Comparison of ENCODE assay signal across 9 mouse cellular contexts in genomic region chr1:88275078-88275680, GRCm38 (mm10). TPM values are rescaled to one million over a fixed set of nuclear protein-coding genes. Genes with fewer than 3 reads are reported as not detected.
DNase-seq lines count a peak whose midpoint lies in the region; ATAC-seq and TF ChIP-seq lines count a peak whose summit lies in the region.
"Had no signal": no experiment of that assay in that cellular context is flagged by ENCODE, and none has a peak within 500 bp of the region (broad histone marks: within the 10 kb centered on the region; RNA-seq: fewer than 3 reads in every experiment).

No protein-coding gene starts in this region.

- WGBS in forebrain, embryonic 10.5 days, result 70% methylated on average over 13 of the region's 13 CpGs
- WGBS in forebrain, postnatal 0 days, result 72% methylated on average over 13 of the region's 13 CpGs
- WGBS in liver, embryonic 13.5 days (ENCODE audit: insufficient replicate concordance), result 66% methylated on average over 13 of the region's 13 CpGs

- H3K4me3 ChIP-seq in forebrain, embryonic 10.5 days, result peak overlapping the region; percentile 53; the same call in 1 of the 2 replicates
- no peak overlapping the region for H3K4me3 ChIP-seq in forebrain, postnatal 0 days (ENCODE audit: low read depth, low read length)
- peak overlapping the region; percentile 61 for H3K4me3 ChIP-seq in liver, embryonic 13.5 days (replicated peaks)

- peaks cover 51% of the 10 kb centered on the region for H3K9me3 ChIP-seq in forebrain, embryonic 10.5 days
- H3K9me3 ChIP-seq in forebrain, postnatal 0 days (ENCODE audit: low read length), result no peaks in the 10 kb centered on the region
- no peaks in the 10 kb centered on the region for H3K9me3 ChIP-seq in liver, embryonic 13.5 days (replicated peaks)

- H3K9ac ChIP-seq in forebrain, postnatal 0 days, result no peak overlapping the region
- H3K9ac ChIP-seq in liver, embryonic 13.5 days, result peak overlapping the region; percentile 77

- H3K4me1 ChIP-seq in forebrain, embryonic 10.5 days, result peaks cover 19% of the 10 kb centered on the region
- H3K4me1 ChIP-seq in forebrain, postnatal 0 days (ENCODE audit: insufficient read depth), result peaks cover 18% of the 10 kb centered on the region
- peaks cover 51% of the 10 kb centered on the region for H3K4me1 ChIP-seq in liver, embryonic 13.5 days (replicated peaks)

- TF ChIP-seq CTCF in forebrain, postnatal 0 days (IDR thresholded peaks at IDR 0.05; ENCODE audit: low read depth), result no peak

- no peaks in the 10 kb centered on the region for H3K27me3 ChIP-seq in forebrain, embryonic 10.5 days (ENCODE audit: poor library complexity, severe bottlenecking)
- H3K27me3 ChIP-seq in forebrain, postnatal 0 days (ENCODE audit: insufficient read depth, low read length), result no peaks in the 10 kb centered on the region
- no peaks in the 10 kb centered on the region for H3K27me3 ChIP-seq in liver, embryonic 13.5 days

- peaks cover 57% of the 10 kb centered on the region for H3K36me3 ChIP-seq in forebrain, embryonic 10.5 days (replicated peaks)
- H3K36me3 ChIP-seq in forebrain, postnatal 0 days (ENCODE audit: insufficient read depth), result peaks cover 37% of the 10 kb centered on the region
- peaks cover 51% of the 10 kb centered on the region for H3K36me3 ChIP-seq in liver, embryonic 13.5 days

- no peak for ATAC-seq in forebrain, postnatal 0 days
- ATAC-seq in liver, embryonic 13.5 days (ENCODE audit: low read depth), result no peak

- no peak overlapping the region for H3K27ac ChIP-seq in forebrain, embryonic 10.5 days
- no peak overlapping the region for H3K27ac ChIP-seq in forebrain, postnatal 0 days (ENCODE audit: low read depth, low read length)
- H3K27ac ChIP-seq in liver, embryonic 13.5 days, result no peak overlapping the region

- no peak overlapping the region for H3K4me2 ChIP-seq in forebrain, postnatal 0 days (ENCODE audit: low read depth)
- H3K4me2 ChIP-seq in liver, embryonic 13.5 days, result peak overlapping the region; percentile 60

- DNase-seq in forebrain, embryonic 10.5 days (ENCODE audit: extremely low spot score, low spot score), result no peak
- no peak for DNase-seq in forebrain, postnatal 0 days
- DNase-seq in kidney, postnatal 14 days, result peak; percentile 6
- no peak for DNase-seq in kidney, postnatal 10 days
- DNase-seq in ZHBTc4 (ENCODE audit: low read depth, low spot score), result peak; percentile 7
- no peak for DNase-seq in liver, embryonic 13.5 days
- no peak for DNase-seq in layer of hippocampus, postnatal 10 days (ENCODE audit: low spot score in 2 of 2)
- no peak for DNase-seq in adrenal gland, postnatal 14 days
- DNase-seq: gastrocnemius, postnatal 14 days had no signal

RNA-seq across cellular contexts. Expression of gene Hjurp, which starts 2.3 kb away (rescaled TPM):
- polyA plus RNA-seq in forebrain, embryonic 10.5 days (2016; fragmentation: Nextera tagmentation; extraction: Ambion mirVana), result 223 and 224 TPM in 2 replicates
- total RNA-seq in forebrain, postnatal 0 days (2014; rRNA removed), result 77.6 and 88.0 TPM in 2 replicates
- polyA plus RNA-seq in forebrain, postnatal 0 days (2015; fragmentation: Nextera tagmentation; extraction: Ambion mirVana), result 24.5 and 40.0 TPM in 2 replicates
- 61.0 and 69.7 TPM in 2 replicates for polyA plus RNA-seq in liver, embryonic 13.5 days (2015; fragmentation: Nextera tagmentation; extraction: Ambion mirVana)
- total RNA-seq in layer of hippocampus, postnatal 10 days (2021), result 10 to 100 TPM; 44.8 to 49.1 TPM
- total RNA-seq in adrenal gland, postnatal 14 days (2021), result 57.7 and 64.9 TPM in 2 replicates

RNA-seq across cellular contexts. Expression of gene Trpm8, which starts 2.3 kb away (rescaled TPM):
- not detected in 2 replicates for polyA plus RNA-seq in forebrain, embryonic 10.5 days (2016; fragmentation: Nextera tagmentation; extraction: Ambion mirVana)
- 0.38 TPM in 2 replicates for total RNA-seq in forebrain, postnatal 0 days (2014; rRNA removed)
- polyA plus RNA-seq in forebrain, postnatal 0 days (2015; fragmentation: Nextera tagmentation; extraction: Ambion mirVana), result 0.19 and 0.36 TPM in 2 replicates
- not detected in 2 replicates for polyA plus RNA-seq in liver, embryonic 13.5 days (2015; fragmentation: Nextera tagmentation; extraction: Ambion mirVana)
- total RNA-seq in layer of hippocampus, postnatal 10 days (2021), result under 1 TPM; 0.51 to 0.71 TPM
- not detected in 2 replicates for total RNA-seq in adrenal gland, postnatal 14 days (2021)
- total RNA-seq: gastrocnemius, postnatal 14 days had no signal

RNA-seq across cellular contexts. Expression of gene Mroh2a, which starts 48.4 kb away (rescaled TPM):
- 1.3 and 1.4 TPM in 2 replicates for polyA plus RNA-seq in forebrain, embryonic 10.5 days (2016; fragmentation: Nextera tagmentation; extraction: Ambion mirVana)
- 0.23 TPM in 1 of 2 replicates, not detected in the other for total RNA-seq in forebrain, postnatal 0 days (2014; rRNA removed)
- 0.35 and 0.36 TPM in 2 replicates for polyA plus RNA-seq in forebrain, postnatal 0 days (2015; fragmentation: Nextera tagmentation; extraction: Ambion mirVana)
- 0.41 TPM in 2 replicates for polyA plus RNA-seq in liver, embryonic 13.5 days (2015; fragmentation: Nextera tagmentation; extraction: Ambion mirVana)
- total RNA-seq in layer of hippocampus, postnatal 10 days (2021), result under 1 TPM; 0.07 to 0.87 TPM
- total RNA-seq in adrenal gland, postnatal 14 days (2021), result 0.04 and 0.26 TPM in 2 replicates
- total RNA-seq: gastrocnemius, postnatal 14 days had no signal

Comparison
In these comparisons a context has a peak if more than half of its experiments do, and no peak if none do; other contexts are left out.
1. DNase-seq: peak in kidney, postnatal 14 days (single experiment) and ZHBTc4 (single experiment); none in forebrain, embryonic 10.5 days (single experiment), forebrain, postnatal 0 days (single experiment), kidney, postnatal 10 days (single experiment), liver, embryonic 13.5 days (single experiment), layer of hippocampus, postnatal 10 days (0 of 2) and adrenal gland, postnatal 14 days (single experiment).